Mouse (Mus musculus) heart, embryonic 15.5 days (tissue): ENCODE results near the gene Grid2ip. TPM values are rescaled to one million over a fixed set of nuclear protein-coding genes. Genes with fewer than 3 reads are reported as not detected.

Experiments
- ATAC-seq: fragments of 200-750 bp; cut with Nextera tagmentation; replicated peaks from 2 replicates; pipeline ENCODE4 v1.8.0; 2017; ENCODE audit warnings: low read depth, moderate TSS enrichment; ENCODE audit not compliant: insufficient number of reproducible peaks, insufficient read depth, low FRiP score
- H3K27ac ChIP-seq: fragments of 300-500 bp; sonication (generic); 2 replicates; pipeline ENCODE4 v1.5.1; 2015; ENCODE audit warnings: mild to moderate bottlenecking, inconsistent platforms
- H3K27me3 ChIP-seq: fragments of 300-500 bp; sonication (generic); 2 replicates; pipeline ENCODE4 v1.6.1; 2015; ENCODE audit warnings: inconsistent platforms
- H3K36me3 ChIP-seq: fragments of 300-500 bp; sonication (generic); 2 replicates; pipeline ENCODE4 v1.6.1; 2015; ENCODE audit warnings: mild to moderate bottlenecking, inconsistent platforms
- H3K4me1 ChIP-seq: fragments of 300-500 bp; sonication (generic); replicated peaks from 2 replicates; pipeline ENCODE4 v1.6.1; 2015; ENCODE audit warnings: inconsistent platforms
- H3K4me2 ChIP-seq: fragments of 300-500 bp; sonication (generic); 2 replicates; pipeline ENCODE4 v1.6.1; 2015; ENCODE audit warnings: inconsistent platforms, mild to moderate bottlenecking, moderate library complexity
- H3K4me3 ChIP-seq: fragments of 300-500 bp; sonication (generic); 2 replicates; pipeline ENCODE4 v1.5.1; 2015; ENCODE audit warnings: mild to moderate bottlenecking, inconsistent platforms
- H3K9ac ChIP-seq: fragments of 300-500 bp; sonication (generic); 2 replicates; pipeline ENCODE4 v1.6.1; 2015; ENCODE audit warnings: mild to moderate bottlenecking, inconsistent platforms
- H3K9me3 ChIP-seq: fragments of 300-500 bp; sonication (generic); replicated peaks from 2 replicates; pipeline ENCODE4 v1.6.1; 2016; ENCODE audit warnings: inconsistent platforms
- WGBS: fragments of 180-500 bp; shearing (Covaris S2); methylation state at CpG from one replicate; pipeline ENCODE4 v1.1.7; 2015; ENCODE audit warnings: mixed read lengths; 5-methylcytosine and 5-hydroxymethylcytosine counted together
- polyA plus RNA-seq: library from polyadenylated mRNA; unstranded; fragments of >200 nt; fragmentation: Nextera tagmentation; extraction: Ambion mirVana; gene quantifications from 2 replicates; pipeline ENCODE4 v1.2.1, GENCODE M21; 2015

Gene Grid2ip
- polyA plus RNA-seq, 1 experiment from 2014 or later, result not detected

- H3K4me1 ChIP-seq, result no peaks in the 10 kb centered on the region
- H3K9ac ChIP-seq, result no peak overlapping the region
- peaks cover 40% of the 10 kb centered on the region for H3K36me3 ChIP-seq
- ATAC-seq, result no peak
- 80% methylated on average over 4 of the region's 4 CpGs for WGBS
- H3K27ac ChIP-seq, result no peak overlapping the region
- H3K27me3 ChIP-seq, result no peaks in the 10 kb centered on the region
- H3K4me2 ChIP-seq, result no peak overlapping the region
- H3K4me3 ChIP-seq, result no peak overlapping the region
- H3K9me3 ChIP-seq, result no peaks in the 10 kb centered on the region
These were observed 65.9 kb downstream of the Grid2ip start for GRCm38 (mm10) chr5:143422990-143423389.

DNA sequence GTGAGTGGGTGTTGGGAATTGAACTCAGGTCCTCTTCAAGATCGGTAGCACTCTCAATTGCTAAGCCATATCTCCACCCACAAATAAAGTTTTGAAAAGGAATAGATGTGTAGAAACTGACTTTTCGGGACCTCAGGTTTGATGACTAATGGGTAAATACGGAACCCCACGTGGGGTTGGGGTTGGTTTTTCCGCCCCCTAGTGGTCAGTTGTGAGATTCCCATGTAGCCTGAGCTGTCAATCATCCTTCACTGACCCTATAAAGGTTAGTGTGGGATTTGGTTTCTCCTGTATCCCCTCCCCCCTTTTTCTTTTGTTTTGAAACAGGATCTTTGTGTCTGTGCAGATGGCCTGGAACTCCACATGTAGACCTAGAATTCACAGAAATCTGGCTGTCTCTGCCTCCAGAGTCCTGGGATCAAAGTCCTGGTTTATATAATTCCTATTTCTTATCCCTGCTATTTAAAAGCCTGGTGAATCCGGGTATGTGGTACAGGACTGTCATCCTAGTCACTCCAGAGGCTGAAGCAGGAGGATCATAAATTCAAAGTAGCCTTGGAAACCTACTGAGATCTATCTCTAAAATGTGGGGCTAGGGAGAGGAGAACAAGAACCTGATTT lies 66.9 kb downstream of the Grid2ip start:
- Histone ChIP-seq H3K4me2 (no peak overlapping the region), H3K4me3 (no peak overlapping the region), H3K9me3 (no peaks in the 10 kb centered on the region), H3K4me1 (no peaks in the 10 kb centered on the region), H3K9ac (no peak overlapping the region), H3K36me3 (peaks cover 32% of the 10 kb centered on the region), H3K27ac (no peak overlapping the region), H3K27me3 (no peaks in the 10 kb centered on the region)
- WGBS, result 25% methylated on average over 6 of the region's 6 CpGs
- ATAC-seq, result 0 out of 2 replicates have a peak, but pooled peaks have one; percentile 50

DNA sequence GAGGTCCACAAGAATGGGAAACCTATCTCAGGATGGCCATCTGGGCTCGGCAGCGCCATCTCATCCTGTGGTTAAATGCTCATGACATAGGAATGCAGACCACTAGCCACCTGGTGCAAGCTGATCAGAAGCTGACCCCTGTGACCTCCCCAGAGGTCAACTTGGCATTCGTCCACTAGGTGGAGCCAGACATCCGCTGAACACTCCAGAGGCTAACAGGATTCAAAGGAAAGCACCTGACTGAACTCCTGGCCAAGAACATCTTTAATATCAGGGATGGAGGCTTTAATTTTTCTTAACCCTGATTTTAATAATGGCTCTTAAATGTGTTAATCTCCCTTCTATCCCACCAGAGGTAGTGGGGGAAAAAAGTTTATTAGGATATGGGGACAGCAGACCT lies 77.3 kb downstream of the Grid2ip start:
- Histone ChIP-seq H3K9me3 (no peaks in the 10 kb centered on the region), H3K27ac (no peak overlapping the region), H3K4me2 (no peak overlapping the region), H3K27me3 (no peaks in the 10 kb centered on the region), H3K9ac (no peak overlapping the region), H3K36me3 (no peaks in the 10 kb centered on the region), H3K4me3 (no peak overlapping the region), H3K4me1 (no peaks in the 10 kb centered on the region)
- no peak for ATAC-seq
- 4% methylated on average over 4 of the region's 4 CpGs for WGBS

GRCm38 (mm10) chr5:143441298-143441697 lies 84.2 kb downstream of the Grid2ip start:
- H3K4me1 ChIP-seq, result no peaks in the 10 kb centered on the region
- no peak for ATAC-seq
- H3K9me3 ChIP-seq, result no peaks in the 10 kb centered on the region
- no peak overlapping the region for H3K9ac ChIP-seq
- no peak overlapping the region for H3K4me3 ChIP-seq
- no peaks in the 10 kb centered on the region for H3K27me3 ChIP-seq
- no peaks in the 10 kb centered on the region for H3K36me3 ChIP-seq
- H3K27ac ChIP-seq, result no peak overlapping the region
- H3K4me2 ChIP-seq, result no peak overlapping the region
- WGBS, result 76% methylated on average over 3 of the region's 3 CpGs

GRCm38 (mm10) chr5:143441753-143442152 lies 84.6 kb downstream of the Grid2ip start:
- Histone ChIP-seq H3K4me3 (no peak overlapping the region), H3K9me3 (no peaks in the 10 kb centered on the region), H3K4me2 (no peak overlapping the region), H3K4me1 (no peaks in the 10 kb centered on the region), H3K9ac (no peak overlapping the region), H3K36me3 (no peaks in the 10 kb centered on the region), H3K27me3 (no peaks in the 10 kb centered on the region), H3K27ac (no peak overlapping the region)
- no peak for ATAC-seq
- WGBS, result 79% methylated on average over 12 of the region's 12 CpGs

Other genes starting within 250 kb of the Grid2ip start
- 23.9 and 27.5 TPM in 2 replicates for gene Rnf216, start 244.3 kb upstream of the Grid2ip start, polyA plus RNA-seq
- gene Olfr718-ps1, start 209.8 kb upstream of the Grid2ip start, polyA plus RNA-seq, result not detected in 2 replicates
- gene Rbak, start 176.6 kb upstream of the Grid2ip start, polyA plus RNA-seq, result 6.8 and 9.3 TPM in 2 replicates
- not detected in 2 replicates for gene Spdye4b, start 176.3 kb upstream of the Grid2ip start, polyA plus RNA-seq
- gene Spdye4a, start 130.4 kb upstream of the Grid2ip start, polyA plus RNA-seq, result not detected in 2 replicates
- 6.1 and 8.8 TPM in 2 replicates for gene Zfp12, start 122.2 kb upstream of the Grid2ip start, polyA plus RNA-seq
- 2.2 and 2.8 TPM in 2 replicates for gene Zfp316, start 87.3 kb upstream of the Grid2ip start, polyA plus RNA-seq
- gene Zfp853, start 63.7 kb upstream of the Grid2ip start, polyA plus RNA-seq, result not detected in 2 replicates
- gene E130309D02Rik, start 42.0 kb upstream of the Grid2ip start, polyA plus RNA-seq, result 18.7 and 25.7 TPM in 2 replicates
- 49.8 and 56.0 TPM in 2 replicates for gene Zdhhc4, start 28.1 kb upstream of the Grid2ip start, polyA plus RNA-seq
- 217 and 221 TPM in 2 replicates for gene Kdelr2, start 46.5 kb downstream of the Grid2ip start, polyA plus RNA-seq
- 7.9 and 9.3 TPM in 2 replicates for gene Daglb, start 107.2 kb downstream of the Grid2ip start, polyA plus RNA-seq
- gene Rac1, start 170.7 kb downstream of the Grid2ip start, polyA plus RNA-seq, result 322 and 367 TPM in 2 replicates